Mouse (Mus musculus) kidney, adult 18-20 months (tissue): ENCODE results near the gene Gabbr2.

ENCODE experiments used
- DNase-seq: peaks from one replicate; pipeline ENCODE4 v3.0.0; 2021

Gene Gabbr2

DNA sequence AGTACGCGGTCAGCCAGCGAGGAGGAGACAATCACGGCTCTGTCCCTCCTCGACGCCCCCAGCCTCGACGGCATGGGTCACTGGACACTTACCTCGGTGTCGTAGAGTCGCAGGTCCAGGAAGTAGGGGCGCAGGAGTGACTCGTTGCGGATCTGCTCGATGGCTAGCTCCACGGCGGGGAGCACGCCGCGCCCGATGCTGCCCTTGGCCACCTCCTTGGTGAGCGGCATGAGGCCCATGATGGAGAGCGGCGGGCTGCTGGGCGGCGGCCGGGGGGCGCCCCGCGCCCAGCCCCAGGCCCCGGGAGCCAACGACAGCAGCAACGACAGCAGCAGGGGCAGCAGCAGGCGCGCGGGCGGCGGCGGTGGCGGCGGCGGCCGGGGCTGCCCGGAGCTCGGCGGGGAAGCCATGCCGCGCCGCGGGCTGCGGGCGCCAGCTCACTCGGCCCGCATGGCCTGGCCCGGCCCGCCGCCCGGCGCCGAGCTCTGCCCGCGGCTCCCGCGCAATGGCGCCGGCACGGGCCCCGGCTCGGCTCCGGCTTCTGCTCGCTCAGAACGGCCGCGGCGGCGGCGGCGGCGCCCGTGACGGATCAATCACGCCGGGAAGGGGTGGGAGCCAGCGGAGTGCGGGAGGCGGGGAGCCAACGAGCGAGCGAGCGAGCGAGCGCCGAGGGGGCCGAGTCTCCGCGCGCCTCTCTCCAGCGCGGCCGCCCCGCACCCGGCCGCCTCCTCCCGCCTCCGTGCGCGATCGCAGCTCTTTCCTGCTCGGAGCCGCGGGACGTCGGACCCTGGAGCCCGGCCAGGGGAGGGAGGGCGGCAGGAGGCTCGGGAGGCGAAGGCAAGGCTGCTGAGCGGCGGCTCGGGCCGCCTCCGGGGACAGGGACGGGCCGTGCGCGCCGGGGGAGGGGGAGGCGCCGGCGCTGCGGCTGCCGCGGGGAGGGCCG, at the start of gene Gabbr2:
Gene Gabbr2 (minus strand): TSS at position 858 of the 943 bp plus-strand sequence.
- peak; percentile 18 for DNase-seq

DNA sequence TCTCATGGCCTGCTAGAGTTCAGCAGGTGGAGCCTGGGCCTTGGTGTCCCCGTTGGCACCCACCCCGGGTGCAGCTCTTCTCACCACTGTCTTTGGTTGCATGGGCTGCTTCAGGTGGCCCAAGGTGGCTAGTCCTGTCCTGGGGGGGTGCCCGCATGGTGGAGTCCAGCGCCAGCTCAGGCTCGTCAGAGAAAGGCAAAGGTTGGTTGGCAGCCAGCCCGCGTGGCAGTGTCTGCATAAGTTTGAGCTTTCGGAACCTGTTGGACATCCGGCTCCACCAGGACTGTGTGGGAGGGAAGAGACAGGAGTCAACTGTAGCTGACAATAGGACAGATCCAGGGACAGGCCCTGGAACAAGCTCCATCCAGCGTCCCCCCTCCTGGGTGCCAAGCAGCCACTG, 47.9 kb upstream of the Gabbr2 start:
- peak; percentile 86 for DNase-seq

DNA sequence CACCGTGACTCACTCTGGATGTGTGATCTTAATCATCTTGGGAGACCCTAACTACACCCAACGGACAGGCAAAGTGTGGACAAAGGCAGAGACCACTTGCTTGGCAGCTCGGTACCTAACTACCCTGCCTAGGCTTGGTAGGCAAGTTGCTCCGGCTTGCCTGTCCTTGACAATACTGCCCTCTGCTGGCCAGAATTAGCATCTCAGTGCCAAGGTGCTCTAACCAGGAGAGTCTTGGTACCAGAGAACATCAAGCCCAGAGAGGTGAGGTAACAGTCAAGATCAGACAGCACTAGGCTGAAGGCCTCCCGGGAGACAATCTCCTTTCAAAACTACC, 45.6 kb upstream of the Gabbr2 start:
- DNase-seq = peak; percentile 85

DNA sequence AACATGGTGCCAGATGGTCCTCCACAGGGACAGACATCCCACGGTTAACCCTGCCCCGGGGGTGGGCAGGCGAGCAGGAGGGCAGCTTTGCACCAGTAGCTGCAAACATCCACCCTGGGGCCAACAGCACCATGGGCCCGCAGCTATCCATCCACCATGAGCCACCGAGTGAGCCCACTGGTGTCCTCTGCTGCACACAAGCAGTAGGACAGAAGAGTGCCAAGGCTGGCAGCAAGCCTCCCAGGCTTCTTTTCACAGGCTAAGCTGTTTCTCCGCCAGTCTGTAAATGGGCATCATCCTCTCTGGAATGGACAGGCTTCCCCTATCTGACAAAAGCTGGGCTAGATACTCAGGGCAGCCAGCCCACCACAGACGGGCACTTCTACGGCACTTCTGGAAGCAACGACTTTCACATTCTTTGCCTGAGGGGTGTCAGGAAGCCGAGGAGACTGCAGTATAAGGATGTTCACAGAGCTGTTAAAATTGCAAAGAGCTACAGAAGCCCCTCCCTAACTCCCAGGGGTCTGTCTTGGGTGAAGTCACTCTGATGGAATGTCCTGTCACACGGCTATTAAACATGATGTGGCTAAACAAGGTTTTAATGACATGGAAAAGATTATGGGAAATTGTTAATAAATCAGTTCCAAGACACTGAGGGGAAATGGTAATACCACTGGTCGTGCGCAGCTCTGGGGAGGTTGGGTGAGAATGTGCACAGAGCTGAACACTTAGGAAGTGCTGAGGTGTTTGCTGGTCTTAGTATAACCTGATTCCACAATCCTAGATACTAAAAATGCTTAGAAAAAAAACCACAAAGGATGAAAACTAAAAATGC, 45.0 kb upstream of the Gabbr2 start:
- DNase-seq = no peak

DNA sequence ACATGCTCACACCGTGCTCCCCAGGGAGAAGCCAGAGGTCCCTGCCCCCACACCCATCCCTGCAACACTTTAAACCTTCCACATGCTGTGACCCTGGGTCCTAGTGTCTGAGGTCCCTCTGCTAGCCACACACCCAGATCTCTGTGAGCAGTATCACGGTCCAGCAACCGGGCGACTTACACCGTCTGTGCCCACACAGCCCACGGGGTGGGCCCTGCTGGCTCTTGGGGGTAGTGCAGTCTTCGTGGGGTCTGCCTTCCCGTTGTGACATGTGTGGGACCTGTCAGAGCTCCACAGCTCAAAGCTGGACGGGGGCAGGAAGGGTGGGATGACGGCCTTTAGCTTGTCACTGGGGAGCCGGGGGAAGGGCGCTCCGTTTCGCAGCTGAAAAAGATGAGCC, 43.9 kb upstream of the Gabbr2 start:
- no peak for DNase-seq

DNA sequence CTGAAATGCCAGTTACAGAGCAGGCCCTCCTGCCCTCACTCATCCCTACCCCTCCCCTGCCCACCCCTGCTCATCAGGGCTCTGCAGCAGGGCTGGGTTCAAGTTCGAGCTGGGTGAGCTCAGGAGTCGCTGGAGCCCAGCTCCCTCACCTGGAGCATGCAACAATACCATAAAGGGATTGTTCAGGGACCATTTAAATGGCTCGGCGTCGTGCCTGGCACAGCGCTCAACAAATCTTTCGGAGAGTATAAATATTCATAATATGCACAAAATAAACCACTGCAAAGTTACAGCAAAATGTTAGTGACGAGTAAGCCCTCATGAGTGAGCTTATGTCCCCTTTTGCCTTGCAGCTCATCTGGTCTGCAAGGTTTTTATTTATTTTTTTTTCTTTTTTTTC, 40.5 kb upstream of the Gabbr2 start:
- no peak for DNase-seq

DNA sequence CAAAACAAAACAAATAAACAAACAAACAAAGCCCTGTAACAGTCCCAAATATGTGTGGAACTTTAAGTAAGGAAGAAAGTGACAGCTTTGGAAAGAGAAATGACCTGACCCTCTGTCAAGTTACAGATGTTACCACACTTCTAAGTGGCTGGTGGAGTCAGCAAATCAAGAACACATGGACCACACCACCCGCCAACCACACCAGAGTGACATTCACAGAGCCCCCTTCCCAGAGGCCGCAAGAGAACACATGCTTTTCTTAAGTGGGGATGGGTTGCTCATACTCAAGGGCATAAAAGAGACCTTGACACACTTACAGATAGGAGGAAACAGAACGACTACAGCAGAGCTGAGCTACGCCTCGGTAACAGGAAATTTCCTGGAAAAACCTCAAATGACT, 37.1 kb upstream of the Gabbr2 start:
- DNase-seq = no peak

DNA sequence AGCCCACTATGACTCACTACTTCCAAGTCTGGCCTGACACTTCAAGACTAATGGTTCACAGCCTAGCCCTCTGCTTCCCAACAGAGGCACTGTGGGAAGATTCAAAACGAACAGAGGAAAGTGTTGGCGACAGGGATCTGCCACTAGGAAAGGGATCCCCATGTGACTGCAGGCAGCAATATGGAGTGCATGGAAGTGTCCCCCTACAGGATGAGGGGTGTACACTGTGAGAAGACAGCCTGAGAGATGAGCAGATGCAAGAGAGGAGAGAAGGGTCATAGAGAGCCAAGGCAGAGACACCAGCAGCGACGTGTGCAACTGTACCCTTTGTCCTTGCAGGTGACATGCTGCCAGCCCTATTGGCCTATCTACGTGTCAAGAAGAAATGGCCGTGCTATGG, 32.3 kb upstream of the Gabbr2 start:
- no peak for DNase-seq

DNA sequence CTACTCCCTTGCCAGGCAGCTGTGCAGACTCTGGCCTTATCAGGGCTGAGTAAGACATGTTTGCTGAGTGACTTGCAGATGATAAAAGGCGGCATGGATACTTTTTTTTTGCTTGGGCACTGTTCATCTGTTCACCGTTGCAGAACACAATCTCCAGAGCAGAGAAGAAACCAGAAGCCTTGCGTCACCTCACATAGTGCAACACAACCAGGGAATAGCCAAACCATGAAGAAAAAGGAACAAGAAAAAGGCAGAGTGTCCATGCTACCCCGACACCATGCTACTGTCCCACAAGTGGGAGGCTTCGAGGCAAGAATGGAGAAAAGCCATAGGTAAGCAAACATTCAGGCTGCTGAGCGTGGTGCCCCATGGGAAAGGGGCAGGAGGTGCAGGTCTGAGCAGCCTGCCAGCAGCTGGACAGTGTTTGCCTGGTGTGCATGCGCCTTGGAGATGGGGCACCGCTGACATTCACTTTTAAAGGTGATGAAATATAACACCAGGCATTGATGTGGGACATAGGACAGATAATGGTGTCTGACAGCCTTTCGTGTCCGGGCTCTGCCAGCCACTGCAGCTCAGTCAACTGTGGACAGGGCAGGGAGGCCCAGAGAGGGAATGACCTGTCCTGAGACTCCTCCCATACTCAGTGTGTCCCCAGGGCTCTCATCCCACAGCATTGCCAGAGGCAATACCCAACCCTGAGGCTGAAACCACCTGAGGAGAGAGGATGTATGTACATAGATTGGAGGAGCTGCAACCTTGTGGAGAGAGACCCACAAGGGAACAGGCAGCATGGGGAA, 31.3 kb upstream of the Gabbr2 start:
- DNase-seq = no peak

DNA sequence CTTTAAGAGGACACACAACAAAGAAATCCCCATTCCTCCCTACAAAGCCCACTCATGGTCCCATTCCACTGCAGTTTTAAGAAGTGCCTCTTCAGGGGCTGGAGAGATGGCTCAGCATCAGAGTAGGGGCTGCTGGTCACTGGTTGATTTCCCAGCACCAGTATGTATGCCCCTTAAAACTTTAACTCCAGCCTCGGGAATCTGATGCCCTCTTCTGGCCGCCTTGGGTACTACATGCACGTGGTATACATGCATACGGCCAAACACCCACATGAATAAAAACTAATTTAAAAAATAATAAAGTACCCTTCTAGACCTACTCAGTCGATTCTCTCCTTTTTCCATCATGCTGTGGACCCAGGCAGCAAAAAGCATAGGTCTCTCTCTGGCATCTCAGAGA, 28.9 kb upstream of the Gabbr2 start:
- DNase-seq = peak; percentile 75

DNA sequence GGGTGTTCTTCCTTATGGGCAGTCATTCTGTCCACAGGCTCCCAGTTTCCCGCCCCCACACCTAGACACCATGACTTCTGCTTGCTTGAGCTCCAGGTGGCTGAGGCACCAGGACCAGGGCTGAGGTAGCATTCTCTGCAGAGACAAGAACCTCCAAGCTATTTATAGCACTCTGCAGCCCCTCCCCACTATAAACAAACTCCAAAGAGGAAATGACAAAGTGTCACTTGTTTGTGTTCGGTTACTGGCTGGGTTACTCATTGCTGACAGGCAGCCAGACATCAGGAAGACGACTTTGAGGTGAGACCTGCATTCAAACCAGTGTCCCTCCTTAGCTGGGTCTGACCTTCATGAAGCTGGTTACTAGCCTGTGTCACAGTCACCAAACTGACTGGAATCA, 23.5 kb upstream of the Gabbr2 start:
- no peak for DNase-seq

DNA sequence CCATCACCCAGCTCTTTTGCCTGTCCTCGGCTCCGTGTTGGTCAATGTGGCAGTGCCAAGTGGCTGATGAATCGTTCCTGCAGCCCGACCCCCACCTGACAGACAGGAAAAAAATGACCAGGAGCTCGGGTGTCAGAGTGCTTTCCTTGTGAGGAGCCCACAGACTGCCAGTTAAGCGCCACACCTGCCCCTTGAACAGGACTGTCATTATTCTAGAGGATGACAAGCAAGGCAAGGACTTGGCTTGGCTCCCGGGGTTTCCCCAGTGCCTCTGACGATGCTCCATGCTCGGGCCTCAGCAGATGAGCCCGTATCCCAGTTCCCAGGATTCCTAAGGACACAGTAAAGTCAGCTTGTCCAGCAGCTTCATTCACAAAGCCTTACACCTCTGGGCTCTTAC, 20.8 kb upstream of the Gabbr2 start:
- no peak for DNase-seq

DNA sequence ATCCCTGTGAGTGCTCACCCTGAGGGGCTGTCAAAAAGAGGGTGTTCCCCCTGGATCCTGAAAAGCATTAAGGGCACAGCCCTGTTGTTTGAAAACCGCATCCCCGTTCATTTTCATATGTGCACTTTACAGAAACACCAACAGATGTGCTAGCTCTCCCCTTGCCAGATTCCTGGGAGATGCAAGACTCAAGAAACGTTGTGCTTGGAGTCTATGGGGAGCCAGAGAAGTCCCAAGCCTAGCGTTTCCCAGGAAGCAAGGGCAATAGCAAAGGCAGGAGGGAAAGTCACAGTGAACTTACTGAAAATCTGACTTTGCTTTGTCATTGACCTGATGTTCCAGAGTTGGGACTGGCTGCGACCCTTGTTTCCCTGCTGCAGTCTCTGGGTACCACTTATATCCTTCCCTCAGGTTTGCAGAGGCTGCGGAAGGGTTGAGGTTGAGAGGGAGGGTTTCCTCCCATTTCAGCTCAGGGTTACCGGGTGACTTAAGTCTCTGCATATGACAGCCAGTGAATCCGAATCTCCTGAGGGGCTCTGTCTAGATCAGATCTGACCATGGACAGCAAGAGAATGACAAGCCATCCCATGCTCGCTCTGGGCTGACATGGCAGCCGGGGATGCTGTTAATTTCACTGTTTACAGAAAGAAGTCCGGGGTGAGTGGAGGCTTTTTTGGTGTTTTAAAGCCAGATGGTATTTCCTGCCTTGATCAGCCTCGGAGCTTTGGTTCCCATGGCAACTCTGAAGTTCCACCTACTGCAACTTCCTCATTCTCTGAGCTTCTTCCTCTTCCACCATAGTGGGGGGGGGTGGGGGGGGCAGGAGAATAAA, 18.9 kb upstream of the Gabbr2 start:
- no peak for DNase-seq

DNA sequence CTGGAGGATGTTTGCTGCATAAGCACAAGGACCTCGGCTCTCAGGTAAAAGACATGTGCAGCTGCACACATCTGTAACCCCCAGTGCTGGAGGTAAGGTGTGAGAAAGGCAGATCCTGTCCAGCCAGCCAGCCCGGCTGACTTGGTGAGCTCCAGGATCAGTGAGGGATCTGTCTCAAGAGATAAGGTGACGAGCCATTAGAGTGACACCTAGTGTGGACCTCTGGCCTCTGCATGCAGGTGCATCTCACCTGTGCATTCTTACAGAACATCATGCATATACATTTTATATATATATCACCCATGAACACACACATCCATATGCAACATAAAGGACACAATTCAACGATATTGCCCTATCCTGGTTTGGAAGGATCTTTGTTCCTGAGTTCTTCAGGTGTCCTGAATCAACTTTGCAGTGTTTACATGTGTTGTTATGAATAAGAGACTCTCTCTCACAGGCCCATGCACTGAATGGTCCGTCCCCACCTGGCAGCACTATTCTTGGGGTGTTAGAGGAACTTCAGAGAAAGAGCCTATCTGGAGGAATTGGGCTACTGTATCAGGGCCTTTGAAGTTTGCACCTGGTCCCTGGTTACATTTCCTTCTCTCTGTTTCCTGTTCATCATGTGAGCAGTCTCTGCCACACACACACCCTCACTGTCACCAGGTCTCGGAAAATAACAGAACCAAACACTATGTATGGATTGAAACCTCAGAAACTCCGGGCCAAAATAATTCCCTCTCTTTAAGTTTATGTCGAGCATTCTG, 9.1 kb upstream of the Gabbr2 start:
- no peak for DNase-seq

DNA sequence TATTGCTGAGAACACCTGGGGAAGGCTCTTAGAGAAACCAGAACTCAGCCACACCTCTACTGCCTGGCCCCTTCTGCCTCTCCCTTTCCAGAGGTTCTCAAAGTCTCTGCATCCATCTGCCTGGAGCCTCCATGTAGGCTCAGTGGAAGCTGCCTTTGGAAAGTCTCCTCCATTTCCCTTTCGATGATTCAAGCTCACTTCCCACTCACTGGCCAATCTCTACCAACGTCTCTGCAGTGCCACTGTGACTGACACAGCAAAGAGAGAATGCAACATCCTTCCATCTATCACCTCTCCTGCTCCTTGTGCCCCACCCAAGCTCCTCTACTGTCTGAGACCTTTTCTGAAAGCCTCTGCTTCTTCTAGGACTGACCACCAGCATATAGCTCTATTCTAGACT, 6.3 kb upstream of the Gabbr2 start:
- no peak for DNase-seq

DNA sequence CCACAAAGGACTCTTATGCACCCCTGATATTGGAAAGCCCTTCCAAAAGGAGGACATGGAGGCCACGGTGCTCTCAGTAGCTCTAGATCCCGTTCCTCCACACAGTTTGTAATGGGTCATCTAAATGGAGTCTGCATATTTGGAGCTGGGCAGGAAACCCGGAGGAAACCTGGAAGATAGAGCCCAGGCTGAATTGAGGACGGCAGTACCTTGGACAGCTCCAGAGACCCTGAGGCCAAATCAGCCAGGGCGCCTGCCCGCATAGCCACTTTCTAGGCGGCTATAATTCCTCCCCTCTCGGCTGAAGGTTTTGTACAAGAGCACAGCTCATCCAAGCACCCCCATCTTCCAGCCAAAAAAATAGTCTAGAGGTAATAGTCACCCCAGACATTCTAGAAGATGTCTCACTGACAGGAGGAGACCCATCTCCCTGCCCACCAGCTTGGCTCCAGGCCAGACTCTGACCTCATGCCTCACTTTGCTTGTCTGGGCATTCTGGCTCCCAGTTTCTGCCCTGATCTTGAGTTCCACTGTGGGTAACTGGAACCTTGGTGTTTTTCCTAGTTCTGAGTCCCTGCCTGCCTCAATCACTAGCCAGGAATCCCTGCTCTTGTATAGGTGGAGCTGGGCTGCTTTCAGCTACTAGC, 1.3 kb upstream of the Gabbr2 start:
- DNase-seq = peak; percentile 38

DNA sequence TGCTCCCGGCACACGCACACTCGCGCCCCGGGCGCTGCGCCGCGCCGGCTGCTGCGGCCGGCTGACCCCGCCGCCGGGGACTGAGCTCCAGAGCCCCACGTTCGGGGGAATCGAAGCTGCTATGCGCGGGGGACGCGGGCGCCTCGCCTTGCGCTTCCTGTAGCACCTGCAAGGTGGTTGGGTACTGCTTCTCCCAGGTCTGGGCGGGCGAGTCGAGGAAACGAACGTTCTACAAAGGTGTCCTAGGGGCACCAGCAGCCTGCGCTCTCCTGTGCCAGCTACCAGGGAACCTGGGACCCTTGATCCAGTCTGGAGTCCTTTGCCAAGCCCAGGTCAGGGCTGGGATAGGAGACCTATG, 265 bp upstream of the Gabbr2 start:
- no peak for DNase-seq

DNA sequence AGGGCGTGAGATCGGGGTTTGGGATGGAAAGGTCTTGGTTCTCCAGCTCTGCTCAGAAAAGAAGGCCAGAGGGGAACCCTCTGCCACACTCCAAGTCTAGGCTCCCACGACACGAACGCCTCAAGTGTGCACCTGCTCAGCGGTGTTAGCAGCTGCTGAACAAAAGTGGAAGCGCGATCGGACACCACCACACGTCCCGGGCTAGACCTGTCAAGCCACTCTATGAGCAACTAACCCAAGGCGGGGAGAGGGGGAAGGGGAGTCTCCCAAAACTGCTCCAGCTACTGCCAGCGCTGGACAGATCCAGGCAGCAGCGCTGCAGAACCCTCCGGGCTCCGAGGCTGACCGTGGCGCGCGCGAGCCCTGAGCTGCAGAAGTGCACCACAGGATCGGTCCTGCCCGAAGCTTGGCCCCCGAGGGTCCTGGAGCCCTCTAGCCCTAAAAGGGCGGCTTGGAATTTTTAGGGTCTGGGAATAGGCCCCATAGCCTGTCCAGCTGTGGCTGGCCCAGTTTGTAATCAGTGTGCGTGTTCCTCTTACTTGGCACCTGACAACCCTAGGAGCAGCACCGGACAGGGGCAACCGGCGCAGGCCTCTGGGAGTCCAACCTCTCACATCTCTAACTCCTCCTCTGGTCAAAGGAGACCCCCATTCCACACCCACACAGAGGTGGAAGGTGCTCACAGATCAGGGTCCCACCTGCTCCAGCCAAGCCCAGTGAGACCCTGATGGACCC, 1.2 kb downstream of the Gabbr2 start:
- no peak for DNase-seq

DNA sequence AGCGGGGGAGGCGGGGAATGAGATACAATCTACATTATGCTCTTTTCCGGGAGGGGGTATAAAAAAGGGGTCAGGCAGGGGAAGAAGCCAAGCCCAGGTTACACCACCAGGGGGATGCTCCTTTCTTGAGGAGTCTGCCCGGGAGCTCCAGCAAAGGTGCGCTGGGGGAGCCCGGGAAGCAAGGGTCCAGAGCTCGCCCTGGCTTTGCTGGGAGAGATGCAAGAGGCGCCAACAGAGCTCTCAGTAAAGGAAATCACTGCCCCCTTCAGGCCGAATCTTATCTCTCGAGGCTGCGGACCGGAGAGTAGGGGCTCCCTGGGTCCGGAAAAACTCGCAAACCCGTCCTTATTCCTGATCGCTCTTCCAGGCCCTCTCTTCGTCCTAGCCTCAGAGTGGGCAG, 1.8 kb downstream of the Gabbr2 start:
- DNase-seq = peak; percentile 37

DNA sequence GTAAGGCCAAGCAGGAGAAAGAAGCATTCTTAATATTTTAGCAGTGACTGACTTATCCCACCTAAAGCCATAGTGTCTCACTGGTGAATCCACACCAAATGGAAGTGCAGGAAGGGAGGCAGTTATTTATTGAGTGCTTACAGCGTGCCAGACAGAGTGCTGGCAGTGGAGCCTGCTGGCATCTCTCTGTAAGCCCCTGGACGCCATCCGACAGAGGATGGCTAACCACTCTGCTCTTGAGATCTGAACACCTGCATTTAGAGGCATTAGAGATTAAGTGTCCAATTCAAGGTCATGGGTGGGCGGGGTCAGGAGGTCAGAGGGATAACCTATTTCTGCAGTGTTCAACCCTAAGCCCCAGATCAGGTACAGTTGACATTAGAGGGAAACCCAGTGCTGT, 2.8 kb downstream of the Gabbr2 start:
- DNase-seq = no peak
